Mouse (Mus musculus): ENCODE measurements around the gene Gm17026. TPM values are rescaled to one million over a fixed set of nuclear protein-coding genes. Genes with fewer than 3 reads are reported as not detected.
"Not testable (repeated sequence)": the region's sequence is repeated elsewhere in the genome, so short reads cannot be mapped to it uniquely, and the experiment has no call there.

Gene Gm17026
- not detected in 2 replicates for polyA plus RNA-seq (2014; fragmentation: Nextera tagmentation; extraction: Ambion mirVana)

DNA sequence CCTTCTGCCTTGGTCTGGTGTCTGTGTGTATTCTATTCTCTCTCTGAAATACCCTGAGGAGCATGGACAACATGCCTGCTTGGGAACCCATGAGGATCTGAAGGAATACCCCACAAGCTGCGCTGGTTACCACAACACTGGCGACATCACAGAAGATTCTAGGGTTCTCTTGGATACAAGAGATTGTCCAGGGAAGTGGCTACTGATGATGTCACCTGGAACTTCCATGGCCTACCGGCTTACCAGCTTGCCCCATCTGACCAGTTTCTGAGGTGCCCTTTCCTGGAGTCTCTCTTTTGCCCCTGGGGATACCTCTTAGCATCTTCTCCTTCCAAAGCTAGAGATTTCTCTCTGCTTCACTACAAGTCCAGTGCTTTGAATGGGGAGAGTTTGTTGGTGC lies at the start of gene Gm17026:
TSS of gene Gm17026 (minus strand) at position 101 of the 400 bp plus-strand sequence.
- not testable (repeated sequence) for H3K36me3 ChIP-seq (ENCODE audit: control insufficient read depth, insufficient read depth, low read length); H3K4me3 ChIP-seq (ENCODE audit: low read depth, low read length)
- WGBS, result no CpG with 5 or more reads among the region's 3 CpGs

DNA sequence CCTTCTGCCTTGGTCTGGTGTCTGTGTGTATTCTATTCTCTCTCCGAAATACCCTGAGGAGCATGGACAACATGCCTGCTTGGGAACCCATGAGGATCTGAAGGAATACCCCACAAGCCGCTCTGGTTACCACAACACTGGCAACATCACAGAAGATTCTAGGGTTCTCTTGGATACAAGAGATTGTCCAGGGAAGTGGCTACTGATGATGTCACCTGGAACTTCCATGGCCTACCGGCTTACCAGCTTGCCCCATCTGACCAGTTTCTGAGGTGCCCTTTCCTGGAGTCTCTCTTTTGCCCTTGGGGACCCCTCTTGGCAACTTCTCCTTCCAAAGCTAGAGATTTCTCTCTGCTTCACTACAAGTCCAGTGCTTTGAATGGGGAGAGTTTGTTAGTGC lies 37.4 kb upstream of the Gm17026 start, which contains the start of gene Gm9611:
TSS of gene Gm9611 (minus strand) at position 101 of the 400 bp plus-strand sequence.
- not testable (repeated sequence) for ATAC-seq (replicated peaks; ENCODE audit: low FRiP score, low TSS enrichment, low read depth); H3K27me3 ChIP-seq (replicated peaks; ENCODE audit: control insufficient read depth, insufficient read depth, low read length); H3K9me3 ChIP-seq (ENCODE audit: control insufficient read depth, low read length); H3K36me3 ChIP-seq (ENCODE audit: control insufficient read depth, insufficient read depth, low read length); H3K4me3 ChIP-seq (ENCODE audit: low read depth, low read length); H3K9ac ChIP-seq (ENCODE audit: low read length); H3K4me1 ChIP-seq (replicated peaks; ENCODE audit: control insufficient read depth, insufficient read depth, low read length); H3K4me2 ChIP-seq (ENCODE audit: low read length); H3K27ac ChIP-seq (ENCODE audit: low read depth); DNase-seq (ENCODE audit: low spot score)
- WGBS, result no CpG with 5 or more reads among the region's 3 CpGs

More for the DNA sequence above, at the start of gene Gm17026:
- H3K27me3 ChIP-seq (replicated peaks; ENCODE audit: control insufficient read depth, insufficient read depth, low read length); ATAC-seq (replicated peaks; ENCODE audit: low FRiP score, low TSS enrichment, low read depth); H3K9ac ChIP-seq (ENCODE audit: low read length); H3K9me3 ChIP-seq (ENCODE audit: control insufficient read depth, low read length); DNase-seq (ENCODE audit: low spot score); H3K4me2 ChIP-seq (ENCODE audit: low read length); H3K27ac ChIP-seq (ENCODE audit: low read depth); H3K4me1 ChIP-seq (replicated peaks; ENCODE audit: control insufficient read depth, insufficient read depth, low read length): not testable (repeated sequence)

DNA sequence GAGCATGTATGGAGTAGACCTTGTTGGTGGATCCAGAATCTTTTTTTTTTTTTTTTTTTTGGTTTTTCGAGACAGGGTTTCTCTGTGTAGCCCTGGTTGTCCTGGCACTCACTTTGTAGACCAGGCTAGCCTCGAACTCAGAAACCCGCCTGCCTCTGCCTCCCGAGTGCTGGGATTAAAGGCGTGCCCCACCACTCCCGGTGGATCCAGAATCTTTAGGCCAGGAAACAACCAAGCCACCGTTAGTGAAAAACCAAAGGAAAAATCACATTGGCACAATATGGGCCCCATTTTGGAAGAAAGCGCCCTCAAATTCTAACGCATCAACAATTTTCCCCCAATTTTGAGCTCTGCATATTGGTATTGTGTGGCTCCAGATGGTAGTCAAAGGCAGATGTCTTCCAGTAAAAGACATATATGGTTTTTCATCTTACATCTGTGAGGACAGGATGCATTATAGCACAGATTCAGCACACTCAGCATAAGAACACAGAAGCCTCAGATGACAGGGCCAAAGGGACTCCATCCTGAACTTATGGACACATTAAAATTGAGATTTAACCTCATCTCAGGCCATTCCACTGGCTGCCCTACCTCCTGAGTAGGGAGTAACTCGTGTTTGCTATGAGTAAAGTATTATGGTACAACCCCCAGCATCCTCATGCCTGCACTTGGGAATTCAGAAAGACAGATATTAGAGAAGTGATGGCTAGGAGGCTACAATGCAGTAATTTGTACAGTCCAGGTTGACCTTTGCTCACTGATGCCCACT lies 42.9 kb downstream of the Gm17026 start:
- H3K9me3 ChIP-seq (ENCODE audit: control insufficient read depth, low read length); H3K4me3 ChIP-seq (ENCODE audit: low read depth, low read length); H3K4me2 ChIP-seq (ENCODE audit: low read length); ATAC-seq (replicated peaks; ENCODE audit: low FRiP score, low TSS enrichment, low read depth); H3K27me3 ChIP-seq (replicated peaks; ENCODE audit: control insufficient read depth, insufficient read depth, low read length); H3K4me1 ChIP-seq (replicated peaks; ENCODE audit: control insufficient read depth, insufficient read depth, low read length); DNase-seq (ENCODE audit: low spot score); H3K27ac ChIP-seq (ENCODE audit: low read depth); H3K9ac ChIP-seq (ENCODE audit: low read length); H3K36me3 ChIP-seq (ENCODE audit: control insufficient read depth, insufficient read depth, low read length): not testable (repeated sequence)
- 78% methylated on average over 8 of the region's 10 CpGs for WGBS

Small RNA genes lying within 50 kb of the gene (microRNA-seq; reads per million reads assigned to microRNA genes)
- gene Gm25208 (not detected), gene Gm25892 (not detected)

Other genes with a start within 250 kb of the Gm17026 start
- gene Gm7951, start 142.7 kb downstream of the Gm17026 start, polyA plus RNA-seq (2014; fragmentation: Nextera tagmentation; extraction: Ambion mirVana), result not detected in 2 replicates
- not detected in 2 replicates for gene Gm17027, start 97.4 kb downstream of the Gm17026 start, polyA plus RNA-seq (2014; fragmentation: Nextera tagmentation; extraction: Ambion mirVana)
- not detected in 2 replicates for gene Gm3573, start 69.3 kb downstream of the Gm17026 start, polyA plus RNA-seq (2014; fragmentation: Nextera tagmentation; extraction: Ambion mirVana)
- gene Gm9611, start 37.3 kb upstream of the Gm17026 start, polyA plus RNA-seq (2014; fragmentation: Nextera tagmentation; extraction: Ambion mirVana), result not detected in 2 replicates
- not detected in 2 replicates for gene Gm7995, start 50.2 kb upstream of the Gm17026 start, polyA plus RNA-seq (2014; fragmentation: Nextera tagmentation; extraction: Ambion mirVana)
- gene Gm8005, start 179.6 kb upstream of the Gm17026 start, polyA plus RNA-seq (2014; fragmentation: Nextera tagmentation; extraction: Ambion mirVana), result not detected in 2 replicates
- gene Gm8011, start 203.8 kb upstream of the Gm17026 start, polyA plus RNA-seq (2014; fragmentation: Nextera tagmentation; extraction: Ambion mirVana), result not detected in 2 replicates
- gene Gm8020, start 242.3 kb upstream of the Gm17026 start, polyA plus RNA-seq (2014; fragmentation: Nextera tagmentation; extraction: Ambion mirVana), result not detected in 2 replicates